Mouse (Mus musculus): ENCODE measurements around the gene Paqr7. TPM values are rescaled to one million over a fixed set of nuclear protein-coding genes. Genes with fewer than 3 reads are reported as not detected.

Gene Paqr7
- polyA plus RNA-seq, 1 experiment from 2014 or later: 1.1 TPM

- Histone ChIP-seq H3K27ac (ENCODE audit: low read depth) (0 out of 2 replicates have a peak overlapping the region, but pooled peaks have one; percentile 10), H3K27me3 (ENCODE audit: insufficient read depth, low read length) (no peaks in the 10 kb centered on the region), H3K4me3 (ENCODE audit: low read depth, low read length) (peak overlapping the region; percentile 67), H3K4me1 (ENCODE audit: insufficient read depth) (peaks cover 6% of the 10 kb centered on the region; the same call in 1 of the 2 replicates), H3K9me3 (ENCODE audit: low read depth, low read length) (no peaks in the 10 kb centered on the region), H3K9ac (peak overlapping the region; percentile 71), H3K4me2 (peak overlapping the region; percentile 89), H3K36me3 (ENCODE audit: insufficient read depth) (peaks cover 4% of the 10 kb centered on the region; the same call in 1 of the 2 replicates)
- DNase-seq: no peak
- WGBS: 67% methylated on average over 6 of the region's 6 CpGs
- TF ChIP-seq CTCF (IDR thresholded peaks at IDR 0.05; ENCODE audit: low read depth): no peak
- no peak for ATAC-seq (ENCODE audit: insufficient read depth)
These were observed 15.2 kb downstream of the Paqr7 start for GRCm38 (mm10) chr4:134511730-134512129.

- H3K4me2 ChIP-seq: peak overlapping the region; percentile 89
- ATAC-seq (ENCODE audit: insufficient read depth): 0 out of 2 replicates have a peak, but pooled peaks have one; percentile 16
- H3K4me3 ChIP-seq (ENCODE audit: low read depth, low read length): peak overlapping the region; percentile 8
- WGBS: 14% methylated on average over 15 of the region's 15 CpGs
- peak; percentile 91 for DNase-seq
- H3K4me1 ChIP-seq (ENCODE audit: insufficient read depth): peaks cover 6% of the 10 kb centered on the region; the same call in 1 of the 2 replicates
- no peak overlapping the region for H3K9ac ChIP-seq
- no peaks in the 10 kb centered on the region for H3K27me3 ChIP-seq (ENCODE audit: insufficient read depth, low read length)
- no peak overlapping the region for H3K27ac ChIP-seq (ENCODE audit: low read depth)
- H3K36me3 ChIP-seq (ENCODE audit: insufficient read depth): peaks cover 4% of the 10 kb centered on the region; the same call in 1 of the 2 replicates
- no peaks in the 10 kb centered on the region for H3K9me3 ChIP-seq (ENCODE audit: low read depth, low read length)
- peak; percentile 72 for TF ChIP-seq CTCF (IDR thresholded peaks at IDR 0.05; ENCODE audit: low read depth)
These were observed 16.3 kb downstream of the Paqr7 start for GRCm38 (mm10) chr4:134512798-134513197.

GRCm38 (mm10) chr4:134514309-134514930, 17.9 kb downstream of the Paqr7 start:
- WGBS: 78% methylated on average over 11 of the region's 11 CpGs
- Histone ChIP-seq H3K4me1 (ENCODE audit: insufficient read depth) (peaks cover 6% of the 10 kb centered on the region; the same call in 1 of the 2 replicates), H3K27me3 (ENCODE audit: insufficient read depth, low read length) (no peaks in the 10 kb centered on the region), H3K4me2 (peak overlapping the region; percentile 23; the same call in 1 of the 2 replicates), H3K9me3 (ENCODE audit: low read depth, low read length) (no peaks in the 10 kb centered on the region), H3K27ac (ENCODE audit: low read depth) (peak overlapping the region; percentile 36; the same call in 1 of the 2 replicates), H3K36me3 (ENCODE audit: insufficient read depth) (peaks cover 4% of the 10 kb centered on the region; the same call in 1 of the 2 replicates), H3K9ac (peak overlapping the region; percentile 11; the same call in 1 of the 2 replicates), H3K4me3 (ENCODE audit: low read depth, low read length) (no peak overlapping the region)
- no peak for DNase-seq
- ATAC-seq (ENCODE audit: insufficient read depth): no peak
- no peak for TF ChIP-seq CTCF (IDR thresholded peaks at IDR 0.05; ENCODE audit: low read depth)

- no peak overlapping the region for H3K9ac ChIP-seq
- peaks cover 6% of the 10 kb centered on the region; the same call in 1 of the 2 replicates for H3K4me1 ChIP-seq (ENCODE audit: insufficient read depth)
- no peak for DNase-seq
These were observed 19.1 kb downstream of the Paqr7 start for GRCm38 (mm10) chr4:134515614-134516013.

GRCm38 (mm10) chr4:134516981-134517380, 20.5 kb downstream of the Paqr7 start:
- WGBS: 64% methylated on average over 8 of the region's 8 CpGs
- TF ChIP-seq CTCF (IDR thresholded peaks at IDR 0.05; ENCODE audit: low read depth): no peak
- H3K36me3 ChIP-seq (ENCODE audit: insufficient read depth): peaks cover 15% of the 10 kb centered on the region
- ATAC-seq (ENCODE audit: insufficient read depth): no peak
- peaks cover 6% of the 10 kb centered on the region; the same call in 1 of the 2 replicates for H3K4me1 ChIP-seq (ENCODE audit: insufficient read depth)
- no peaks in the 10 kb centered on the region for H3K27me3 ChIP-seq (ENCODE audit: insufficient read depth, low read length)
- H3K9me3 ChIP-seq (ENCODE audit: low read depth, low read length): no peaks in the 10 kb centered on the region
- DNase-seq: no peak
- peak overlapping the region; percentile 44; the same call in 1 of the 2 replicates for H3K27ac ChIP-seq (ENCODE audit: low read depth)
- H3K4me3 ChIP-seq (ENCODE audit: low read depth, low read length): no peak overlapping the region
- no peak overlapping the region for H3K9ac ChIP-seq
- H3K4me2 ChIP-seq: no peak overlapping the region

More at GRCm38 (mm10) chr4:134515614-134516013, 19.1 kb downstream of the Paqr7 start:
- no peaks in the 10 kb centered on the region for H3K27me3 ChIP-seq (ENCODE audit: insufficient read depth, low read length)
- H3K9me3 ChIP-seq (ENCODE audit: low read depth, low read length): no peaks in the 10 kb centered on the region
- H3K4me2 ChIP-seq: no peak overlapping the region
- ATAC-seq (ENCODE audit: insufficient read depth): no peak
- TF ChIP-seq CTCF (IDR thresholded peaks at IDR 0.05; ENCODE audit: low read depth): no peak
- 57% methylated on average over 7 of the region's 7 CpGs for WGBS
- H3K36me3 ChIP-seq (ENCODE audit: insufficient read depth): peaks cover 8% of the 10 kb centered on the region
- H3K27ac ChIP-seq (ENCODE audit: low read depth): no peak overlapping the region
- H3K4me3 ChIP-seq (ENCODE audit: low read depth, low read length): no peak overlapping the region

GRCm38 (mm10) chr4:134517719-134518118, 21.2 kb downstream of the Paqr7 start:
- DNase-seq: no peak
- Histone ChIP-seq H3K4me2 (no peak overlapping the region), H3K9me3 (ENCODE audit: low read depth, low read length) (no peaks in the 10 kb centered on the region), H3K9ac (no peak overlapping the region), H3K27ac (ENCODE audit: low read depth) (no peak overlapping the region; the same call in 1 of the 2 replicates), H3K36me3 (ENCODE audit: insufficient read depth) (peaks cover 17% of the 10 kb centered on the region), H3K4me3 (ENCODE audit: low read depth, low read length) (no peak overlapping the region), H3K4me1 (ENCODE audit: insufficient read depth) (peaks cover 6% of the 10 kb centered on the region; the same call in 1 of the 2 replicates), H3K27me3 (ENCODE audit: insufficient read depth, low read length) (no peaks in the 10 kb centered on the region)
- WGBS: 86% methylated on average over 10 of the region's 10 CpGs
- ATAC-seq (ENCODE audit: insufficient read depth): no peak
- TF ChIP-seq CTCF (IDR thresholded peaks at IDR 0.05; ENCODE audit: low read depth): no peak

GRCm38 (mm10) chr4:134518541-134518940, 22.0 kb downstream of the Paqr7 start:
- Histone ChIP-seq H3K4me1 (ENCODE audit: insufficient read depth) (peaks cover 3% of the 10 kb centered on the region; the same call in 1 of the 2 replicates), H3K27ac (ENCODE audit: low read depth) (no peak overlapping the region), H3K27me3 (ENCODE audit: insufficient read depth, low read length) (no peaks in the 10 kb centered on the region), H3K9ac (no peak overlapping the region), H3K9me3 (ENCODE audit: low read depth, low read length) (no peaks in the 10 kb centered on the region), H3K4me2 (no peak overlapping the region), H3K4me3 (ENCODE audit: low read depth, low read length) (no peak overlapping the region), H3K36me3 (ENCODE audit: insufficient read depth) (peaks cover 26% of the 10 kb centered on the region)
- DNase-seq (no peak), ATAC-seq (ENCODE audit: insufficient read depth) (no peak)
- WGBS: 88% methylated on average over 4 of the region's 4 CpGs
- TF ChIP-seq CTCF (IDR thresholded peaks at IDR 0.05; ENCODE audit: low read depth): no peak

Measured in lung, embryonic 14.5 days (tissue).